Mouse (Mus musculus): ENCODE data around the gene Grpel1.

Grpel1 gene

DNA sequence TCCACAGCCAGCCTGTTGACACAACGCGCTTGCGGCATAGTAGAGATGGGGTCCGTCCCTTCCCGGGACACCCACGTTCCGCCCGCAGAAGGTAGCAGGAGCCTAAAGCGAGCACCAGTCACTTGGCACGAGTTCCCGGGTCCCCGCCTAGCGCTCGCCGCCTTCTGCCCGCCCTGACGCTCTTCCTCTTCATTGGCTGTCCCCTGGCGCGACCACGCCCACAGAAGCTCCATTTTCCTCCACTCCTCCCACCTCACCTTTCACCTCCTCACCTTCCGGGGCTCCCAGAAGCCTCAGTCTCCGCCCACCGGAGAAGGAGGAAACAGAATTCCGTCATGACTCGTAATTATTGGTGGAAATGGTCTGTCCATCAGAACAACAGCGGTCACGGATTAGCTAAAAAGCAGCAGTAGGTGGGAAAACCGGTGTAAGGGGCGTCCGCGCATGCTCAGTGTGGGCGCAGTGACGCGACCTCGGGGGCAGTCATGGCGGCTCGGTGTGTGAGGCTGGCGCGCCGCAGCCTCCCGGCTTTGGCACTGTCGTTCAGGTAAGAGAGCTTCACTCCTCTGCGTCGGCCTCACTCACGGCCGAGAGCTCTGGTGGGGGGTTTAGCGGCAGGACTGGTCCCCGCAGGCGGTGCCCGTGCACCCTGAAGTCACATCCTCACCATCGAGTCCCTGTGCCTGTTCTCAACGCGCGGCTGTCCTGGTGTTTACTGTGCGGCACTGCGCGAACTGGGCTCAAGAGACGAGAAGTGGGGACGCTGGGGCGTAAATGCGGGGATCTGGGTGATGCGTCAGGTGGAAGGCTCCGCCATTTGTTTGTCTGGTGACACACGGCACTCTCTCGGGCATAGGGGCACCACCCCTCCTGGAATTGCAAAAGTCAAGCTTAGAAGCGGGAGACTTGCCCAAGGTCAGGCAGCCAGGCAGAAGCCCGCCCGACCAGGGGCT lies at the start of gene Grpel1:
Grpel1 (plus strand) TSS at position 290 of the 953 bp plus-strand sequence.
- in situ Hi-C loops (cut with MboI; ENCODE audit: low pct_unique_long_range_greater_than_20kb in 1 of 2, low sequenced_read_pairs in 2 of 2, unreplicated experiment in 1 of 2), result loop anchor here (10.0 kb wide), 1 partner anchor 280 kb away; the partner anchor contains the start of gene Bloc1s4 (in 2 of the 2)

- in situ Hi-C loops (cut with MboI; ENCODE audit: low pct_unique_long_range_greater_than_20kb in 1 of 2, low sequenced_read_pairs in 2 of 2, unreplicated experiment in 1 of 2), result loop anchor here (25.0 kb wide), 1 partner anchor 383 kb away; no protein-coding TSS in a partner anchor
These were observed 44.9 kb upstream of the Grpel1 start for GRCm38 (mm10) chr5:36419861-36420260.

DNA sequence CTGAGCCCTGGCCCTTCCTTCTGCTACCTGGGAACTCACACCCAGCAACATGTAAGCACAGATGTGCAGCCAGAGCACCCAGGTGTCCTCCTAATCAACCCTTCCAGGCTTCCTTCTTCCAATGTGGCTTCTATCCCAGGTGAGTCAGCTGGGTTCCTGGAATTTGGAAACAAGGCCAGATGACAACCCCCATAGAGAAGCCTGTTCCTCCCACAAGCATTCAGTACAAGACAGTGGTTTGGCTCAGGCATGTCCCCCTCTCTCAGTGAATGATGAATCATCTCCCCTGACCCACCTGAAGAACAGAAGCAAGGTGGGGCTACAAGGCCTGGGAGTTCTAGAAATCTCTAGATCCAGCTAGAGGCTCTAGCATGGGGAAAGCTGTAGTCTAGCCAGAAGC lies 42.1 kb upstream of the Grpel1 start:
- in situ Hi-C loops (cut with MboI; ENCODE audit: low pct_unique_long_range_greater_than_20kb in 1 of 2, low sequenced_read_pairs in 2 of 2, unreplicated experiment in 1 of 2), result loop anchor here (25.0 kb wide), 1 partner anchor 385 kb away; no protein-coding TSS in a partner anchor

- in situ Hi-C loops (cut with MboI; ENCODE audit: low pct_unique_long_range_greater_than_20kb in 1 of 2, low sequenced_read_pairs in 2 of 2, unreplicated experiment in 1 of 2), result loop anchor here (25.0 kb wide), 1 partner anchor 387 kb away; no protein-coding TSS in a partner anchor
These were observed 40.1 kb upstream of the Grpel1 start for GRCm38 (mm10) chr5:36424676-36425075.

- in situ Hi-C loops (cut with MboI; ENCODE audit: low pct_unique_long_range_greater_than_20kb in 1 of 2, low sequenced_read_pairs in 2 of 2, unreplicated experiment in 1 of 2), result no loop called here
These were observed 38.4 kb upstream of the Grpel1 start for GRCm38 (mm10) chr5:36426404-36426803.

DNA sequence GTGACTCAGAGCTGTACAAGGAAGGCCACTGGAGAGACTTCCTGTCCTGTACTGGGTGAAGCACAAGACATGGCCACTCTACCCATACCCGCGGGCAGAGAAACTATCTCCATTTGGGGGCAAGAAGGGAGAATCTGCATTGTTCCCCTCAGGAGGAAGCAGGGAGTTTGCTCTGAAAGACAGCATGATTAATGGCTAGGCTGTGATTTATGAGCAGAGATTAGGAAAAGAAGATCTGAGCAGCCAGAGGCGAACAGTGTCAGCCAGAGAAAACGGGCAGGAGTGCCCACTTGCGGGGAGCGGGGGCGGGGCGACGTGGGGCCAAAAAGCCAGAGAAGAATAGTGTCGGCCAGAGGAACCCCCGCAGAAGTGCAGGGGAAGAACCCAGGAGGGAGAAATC lies 37.0 kb upstream of the Grpel1 start:
- in situ Hi-C loops (cut with MboI; ENCODE audit: low pct_unique_long_range_greater_than_20kb in 1 of 2, low sequenced_read_pairs in 2 of 2, unreplicated experiment in 1 of 2), result no loop called here

DNA sequence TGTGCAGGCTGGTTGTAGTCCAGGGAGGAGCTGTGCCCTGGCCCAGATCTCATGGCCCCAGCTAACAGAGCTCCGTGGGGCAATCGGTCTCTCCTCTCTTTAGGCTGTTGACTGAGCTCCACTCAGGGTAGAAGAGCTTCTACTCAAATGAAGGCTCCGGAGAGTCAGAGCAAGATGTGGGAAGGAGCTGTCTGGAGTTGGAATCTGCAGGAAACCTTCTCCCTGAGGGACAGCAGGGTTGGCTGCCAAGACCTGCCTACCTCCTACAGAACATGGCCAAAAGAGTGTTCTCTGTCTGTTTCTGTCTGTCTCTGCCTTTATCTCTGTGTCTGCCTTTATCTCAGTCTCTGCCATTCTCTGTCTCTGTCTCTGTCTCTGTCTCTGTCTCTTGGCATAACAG lies 35.2 kb upstream of the Grpel1 start:
- in situ Hi-C loops (cut with MboI; ENCODE audit: low pct_unique_long_range_greater_than_20kb in 1 of 2, low sequenced_read_pairs in 2 of 2, unreplicated experiment in 1 of 2), result no loop called here

DNA sequence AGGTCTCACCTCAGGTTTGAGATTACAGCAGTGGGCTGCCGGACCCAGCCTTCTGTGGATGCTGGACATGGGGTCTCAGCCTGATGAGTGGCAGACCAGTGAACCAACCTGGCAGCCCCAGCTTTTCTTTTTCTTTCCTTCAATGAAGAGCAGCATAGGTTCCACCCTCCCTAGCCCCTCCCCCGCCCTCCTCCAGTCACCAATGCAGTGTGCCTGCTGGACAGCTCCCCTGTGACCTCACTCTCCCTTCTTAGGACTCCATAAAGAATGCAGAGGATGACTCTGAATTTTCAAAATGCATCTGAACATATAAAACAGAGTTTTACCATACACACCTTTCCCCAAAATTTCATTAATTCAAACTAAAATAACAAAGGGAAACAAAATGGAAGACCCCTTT lies 33.1 kb upstream of the Grpel1 start:
- in situ Hi-C loops (cut with MboI; ENCODE audit: low pct_unique_long_range_greater_than_20kb in 1 of 2, low sequenced_read_pairs in 2 of 2, unreplicated experiment in 1 of 2), result no loop called here

DNA sequence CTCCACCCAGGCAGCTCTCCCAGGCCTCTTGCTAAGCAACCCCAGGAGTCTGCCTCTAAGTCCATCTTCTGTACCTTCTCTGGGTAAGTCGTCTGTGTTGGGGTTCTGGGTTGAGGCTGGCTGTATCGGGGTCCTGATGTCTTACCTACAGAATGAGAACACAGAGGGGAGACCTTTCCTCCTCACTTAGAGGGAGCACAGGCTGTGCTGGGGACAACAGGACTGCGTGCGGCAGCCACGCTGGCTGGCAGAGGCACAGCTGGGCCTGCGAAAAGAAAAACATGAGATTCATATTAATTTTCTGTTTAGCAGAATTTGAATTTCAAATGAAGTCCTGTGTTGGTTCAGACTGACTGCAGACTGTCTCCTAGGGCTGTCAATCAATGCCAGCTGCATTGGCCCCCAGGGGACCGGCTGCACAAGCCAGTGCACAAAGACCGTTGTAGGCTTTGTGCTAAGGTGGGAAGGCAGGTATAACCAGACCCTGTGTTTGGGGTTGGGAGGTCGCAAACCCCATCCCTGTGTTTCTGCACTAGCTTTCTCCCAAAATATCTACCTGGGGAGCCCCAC lies 30.3 kb upstream of the Grpel1 start:
- in situ Hi-C loops (cut with MboI; ENCODE audit: low pct_unique_long_range_greater_than_20kb in 1 of 2, low sequenced_read_pairs in 2 of 2, unreplicated experiment in 1 of 2), result no loop called here

GRCm38 (mm10) chr5:36436858-36437257 lies 27.9 kb upstream of the Grpel1 start:
- in situ Hi-C loops (cut with MboI; ENCODE audit: low pct_unique_long_range_greater_than_20kb in 1 of 2, low sequenced_read_pairs in 2 of 2, unreplicated experiment in 1 of 2), result no loop called here

- in situ Hi-C loops (cut with MboI; ENCODE audit: low pct_unique_long_range_greater_than_20kb in 1 of 2, low sequenced_read_pairs in 2 of 2, unreplicated experiment in 1 of 2), result no loop called here
These were observed 24.1 kb upstream of the Grpel1 start for GRCm38 (mm10) chr5:36440741-36441140.

- in situ Hi-C loops (cut with MboI; ENCODE audit: low pct_unique_long_range_greater_than_20kb in 1 of 2, low sequenced_read_pairs in 2 of 2, unreplicated experiment in 1 of 2), result no loop called here
These were observed 20.2 kb upstream of the Grpel1 start for GRCm38 (mm10) chr5:36444611-36445010.

- in situ Hi-C loops (cut with MboI; ENCODE audit: low pct_unique_long_range_greater_than_20kb in 1 of 2, low sequenced_read_pairs in 2 of 2, unreplicated experiment in 1 of 2), result no loop called here
These were observed 19.8 kb upstream of the Grpel1 start for GRCm38 (mm10) chr5:36445028-36445427.

- in situ Hi-C loops (cut with MboI; ENCODE audit: low pct_unique_long_range_greater_than_20kb in 1 of 2, low sequenced_read_pairs in 2 of 2, unreplicated experiment in 1 of 2), result no loop called here
These were observed 18.5 kb upstream of the Grpel1 start for GRCm38 (mm10) chr5:36446166-36446890.

DNA sequence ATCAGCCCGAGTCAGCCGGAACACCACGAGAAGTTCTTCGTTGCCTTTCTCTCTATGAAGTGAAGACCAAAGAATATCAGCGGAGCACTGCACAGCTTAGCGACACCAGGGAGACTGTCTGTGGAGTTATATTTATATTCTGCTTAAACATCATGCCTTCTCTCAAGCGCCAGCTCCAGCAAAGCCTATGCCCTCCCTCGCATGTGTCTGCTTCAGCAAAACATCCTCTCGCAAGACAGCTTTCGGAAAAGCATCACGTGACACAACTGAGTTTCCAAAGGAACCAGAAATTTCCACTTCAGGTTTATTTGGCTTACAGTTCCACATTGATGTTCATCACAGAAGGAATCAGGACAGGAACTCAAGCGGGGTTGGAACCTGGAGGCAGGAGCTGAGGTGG lies 16.9 kb upstream of the Grpel1 start:
- in situ Hi-C loops (cut with MboI; ENCODE audit: low pct_unique_long_range_greater_than_20kb in 1 of 2, low sequenced_read_pairs in 2 of 2, unreplicated experiment in 1 of 2), result no loop called here

- in situ Hi-C loops (cut with MboI; ENCODE audit: low pct_unique_long_range_greater_than_20kb in 1 of 2, low sequenced_read_pairs in 2 of 2, unreplicated experiment in 1 of 2), result no loop called here
These were observed 15.0 kb upstream of the Grpel1 start for GRCm38 (mm10) chr5:36449710-36450358.

DNA sequence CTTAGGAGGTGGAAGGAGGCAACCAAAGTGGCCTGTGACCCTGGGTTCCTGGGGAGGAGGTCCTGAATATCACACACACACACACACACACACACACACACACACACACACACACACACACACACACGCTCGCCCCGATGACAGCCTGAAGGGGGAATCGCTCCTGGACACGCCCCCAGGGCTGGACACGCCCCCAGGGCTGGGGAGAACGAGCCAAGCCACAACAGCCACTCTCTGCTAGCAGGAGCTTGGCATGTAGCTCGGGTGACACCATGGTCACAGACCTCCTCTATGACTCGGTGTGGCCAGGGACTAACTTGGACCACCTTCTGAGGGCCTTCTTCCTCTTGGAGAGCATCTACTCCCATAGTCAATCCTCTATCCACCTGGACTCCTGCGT lies 13.7 kb upstream of the Grpel1 start:
- in situ Hi-C loops (cut with MboI; ENCODE audit: low pct_unique_long_range_greater_than_20kb in 1 of 2, low sequenced_read_pairs in 2 of 2, unreplicated experiment in 1 of 2), result no loop called here

- in situ Hi-C loops (cut with MboI; ENCODE audit: low pct_unique_long_range_greater_than_20kb in 1 of 2, low sequenced_read_pairs in 2 of 2, unreplicated experiment in 1 of 2), result no loop called here
These were observed 12.9 kb upstream of the Grpel1 start for GRCm38 (mm10) chr5:36451872-36452389.

All from mouse embryonic stem cell (cell line).